Mouse (Mus musculus): ENCODE measurements around the gene Cdk2.

Cdk2 gene

GRCm38 (mm10) chr10:128655254-128655653, 49.6 kb downstream of the Cdk2 start:
- DNase-seq (ENCODE audit: low read depth) = no peak

- no peak for DNase-seq (ENCODE audit: low read depth)
These were observed 51.0 kb downstream of the Cdk2 start for GRCm38 (mm10) chr10:128653866-128654265.
